Mouse (Mus musculus) liver, embryonic 15.5 days (tissue): ENCODE data around the gene Cdc42ep2. TPM values are rescaled to one million over a fixed set of nuclear protein-coding genes. Genes with fewer than 3 reads are reported as not detected.

Experiments used
- ATAC-seq: fragments of 200-750 bp; cut with Nextera tagmentation; 2 replicates; pipeline ENCODE4 v1.8.0; 2017; ENCODE audit warnings: moderate number of reproducible peaks, mild to moderate bottlenecking, moderate library complexity; ENCODE audit not compliant: insufficient read depth
- H3K27ac ChIP-seq: fragments of 300-500 bp; sonication (generic); replicated peaks from 2 replicates; pipeline ENCODE4 v1.5.1; 2015; ENCODE audit warnings: mild to moderate bottlenecking, inconsistent platforms
- H3K27me3 ChIP-seq: fragments of 300-500 bp; sonication (generic); 2 replicates; pipeline ENCODE4 v1.6.1; 2015; ENCODE audit warnings: mild to moderate bottlenecking, inconsistent platforms
- H3K36me3 ChIP-seq: fragments of 300-500 bp; sonication (generic); replicated peaks from 2 replicates; pipeline ENCODE4 v1.6.1; 2015; ENCODE audit warnings: moderate library complexity, mild to moderate bottlenecking, inconsistent platforms
- H3K4me1 ChIP-seq: fragments of 300-500 bp; sonication (generic); replicated peaks from 2 replicates; pipeline ENCODE4 v1.6.1; 2015; ENCODE audit warnings: inconsistent platforms
- H3K4me2 ChIP-seq: fragments of 300-500 bp; sonication (generic); 2 replicates; pipeline ENCODE4 v1.6.1; 2015; ENCODE audit warnings: moderate library complexity, mild to moderate bottlenecking, inconsistent platforms
- H3K4me3 ChIP-seq: fragments of 300-500 bp; sonication (generic); replicated peaks from 2 replicates; pipeline ENCODE4 v1.5.1; 2015; ENCODE audit warnings: mild to moderate bottlenecking, inconsistent platforms
- H3K9ac ChIP-seq: fragments of 300-500 bp; sonication (generic); 2 replicates; pipeline ENCODE4 v1.6.1; 2015; ENCODE audit warnings: moderate library complexity, mild to moderate bottlenecking, inconsistent platforms
- H3K9me3 ChIP-seq: fragments of 300-500 bp; sonication (generic); replicated peaks from 2 replicates; pipeline ENCODE4 v1.6.1; 2016; ENCODE audit warnings: inconsistent platforms
- WGBS: fragments of 180-500 bp; shearing (Covaris S2); methylation state at CpG from one replicate; pipeline ENCODE4 v1.1.7; 2015; ENCODE audit warnings: mixed read lengths; ENCODE audit not compliant: insufficient replicate concordance; 5-methylcytosine and 5-hydroxymethylcytosine counted together
- polyA plus RNA-seq: library from polyadenylated mRNA; unstranded; fragments of >200 nt; fragmentation: Nextera tagmentation; extraction: Ambion mirVana; gene quantifications from 2 replicates; pipeline ENCODE4 v1.2.1, GENCODE M21; 2015

The Cdc42ep2 gene
- polyA plus RNA-seq, 1 experiment from 2014 or later: 2.9 TPM

DNA sequence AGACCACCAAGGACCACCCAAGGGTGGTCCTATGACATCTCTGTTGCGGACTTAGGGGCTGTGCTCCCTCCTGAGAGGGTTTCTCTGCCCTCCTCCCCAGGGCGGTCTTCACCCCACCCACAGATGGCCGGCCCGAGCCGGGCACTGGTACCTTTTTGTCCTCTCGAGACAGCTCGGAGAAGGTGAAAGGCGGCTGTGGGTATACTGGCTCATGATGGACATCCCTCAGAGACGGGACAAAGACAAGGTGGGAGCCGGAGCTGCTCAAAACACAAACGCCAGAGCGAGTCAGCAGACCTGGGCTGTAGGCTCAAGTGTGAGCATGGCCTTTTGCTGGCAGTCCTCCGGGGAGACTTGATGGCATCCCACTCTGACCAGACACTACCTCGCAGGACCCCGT, 18.8 kb upstream of the Cdc42ep2 start:
- H3K27me3 ChIP-seq: no peaks in the 10 kb centered on the region
- H3K4me2 ChIP-seq: no peak overlapping the region
- H3K27ac ChIP-seq: no peak overlapping the region
- WGBS: 87% methylated on average over 15 of the region's 15 CpGs
- H3K9me3 ChIP-seq: no peaks in the 10 kb centered on the region
- H3K36me3 ChIP-seq: peaks cover 93% of the 10 kb centered on the region
- no peak for ATAC-seq
- peaks cover 44% of the 10 kb centered on the region for H3K4me1 ChIP-seq
- no peak overlapping the region for H3K9ac ChIP-seq
- H3K4me3 ChIP-seq: no peak overlapping the region

DNA sequence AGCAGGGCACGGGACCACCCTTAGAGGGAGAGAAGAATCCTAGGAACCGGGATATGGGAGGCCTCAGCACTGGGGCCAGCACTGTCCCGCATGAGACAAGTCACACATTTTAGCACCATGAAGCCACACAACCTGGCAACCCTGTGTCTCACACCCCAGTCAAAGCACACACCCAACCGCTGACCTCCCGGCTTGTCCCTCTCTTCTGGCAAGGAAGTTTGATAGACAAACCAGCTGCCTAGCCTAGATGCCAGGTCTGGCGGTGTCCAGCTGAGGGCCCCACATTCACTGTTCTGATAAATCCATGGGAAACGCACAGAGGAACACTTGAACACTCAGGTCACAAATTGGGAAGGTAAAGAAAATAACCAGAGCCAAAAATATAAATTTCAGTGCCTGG, 18.0 kb upstream of the Cdc42ep2 start:
- Histone ChIP-seq H3K36me3 (peaks cover 84% of the 10 kb centered on the region), H3K4me2 (no peak overlapping the region), H3K9ac (no peak overlapping the region), H3K4me1 (peaks cover 52% of the 10 kb centered on the region), H3K4me3 (no peak overlapping the region), H3K27me3 (no peaks in the 10 kb centered on the region), H3K27ac (no peak overlapping the region), H3K9me3 (no peaks in the 10 kb centered on the region)
- no peak for ATAC-seq
- 80% methylated on average over 7 of the region's 7 CpGs for WGBS

DNA sequence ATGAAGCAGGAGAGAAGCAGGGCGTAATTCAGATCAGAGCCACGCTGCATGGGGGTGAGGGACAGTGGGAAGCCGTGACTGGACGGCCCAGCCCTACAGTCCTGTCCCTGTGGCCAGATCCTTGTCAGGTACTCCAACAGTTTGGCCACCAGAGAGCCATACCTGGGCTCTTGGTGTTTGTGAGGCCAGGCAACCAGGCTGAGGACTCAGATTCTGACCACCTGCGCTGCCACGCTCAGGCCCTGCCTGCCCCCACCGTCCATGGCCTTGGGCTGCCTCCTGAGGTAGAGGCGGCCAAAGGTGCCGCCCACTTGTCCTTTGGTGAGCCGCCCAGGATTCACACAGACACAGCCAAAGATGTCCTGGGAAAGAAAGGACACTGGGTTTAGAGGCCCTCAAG, 16.0 kb upstream of the Cdc42ep2 start:
- no peak overlapping the region for H3K9ac ChIP-seq
- no peaks in the 10 kb centered on the region for H3K27me3 ChIP-seq
- ATAC-seq: no peak
- no peak overlapping the region for H3K4me2 ChIP-seq
- H3K27ac ChIP-seq: no peak overlapping the region
- H3K4me3 ChIP-seq: no peak overlapping the region
- peaks cover 53% of the 10 kb centered on the region for H3K4me1 ChIP-seq
- 88% methylated on average over 10 of the region's 10 CpGs for WGBS
- no peaks in the 10 kb centered on the region for H3K9me3 ChIP-seq
- H3K36me3 ChIP-seq: peaks cover 66% of the 10 kb centered on the region

DNA sequence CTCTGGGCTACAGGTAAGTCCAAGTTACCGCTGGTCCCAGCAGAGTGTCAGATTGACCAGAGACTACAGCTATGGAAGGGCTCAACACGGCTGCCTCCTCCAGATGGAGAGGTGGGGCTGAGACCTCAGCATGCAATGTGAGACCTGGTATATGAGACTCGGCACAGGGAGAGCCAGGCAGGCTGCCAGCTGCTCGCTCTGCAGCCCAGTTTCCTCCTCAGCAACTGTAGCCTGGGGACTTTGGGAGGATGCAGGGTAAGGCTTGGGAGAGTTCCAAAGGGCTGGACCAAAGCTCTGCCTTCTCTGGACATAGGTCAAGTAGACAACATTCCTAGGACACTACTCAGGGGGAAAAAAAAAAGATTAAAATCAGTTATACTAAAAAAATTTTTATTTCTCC, 15.6 kb upstream of the Cdc42ep2 start:
- WGBS: 83% methylated on average over 4 of the region's 4 CpGs
- H3K9ac ChIP-seq: no peak overlapping the region
- H3K9me3 ChIP-seq: no peaks in the 10 kb centered on the region
- H3K4me3 ChIP-seq: no peak overlapping the region
- H3K27ac ChIP-seq: no peak overlapping the region
- ATAC-seq: no peak
- H3K4me2 ChIP-seq: no peak overlapping the region
- H3K27me3 ChIP-seq: no peaks in the 10 kb centered on the region; the same call in 1 of the 2 replicates
- peaks cover 53% of the 10 kb centered on the region for H3K4me1 ChIP-seq
- H3K36me3 ChIP-seq: peaks cover 61% of the 10 kb centered on the region

DNA sequence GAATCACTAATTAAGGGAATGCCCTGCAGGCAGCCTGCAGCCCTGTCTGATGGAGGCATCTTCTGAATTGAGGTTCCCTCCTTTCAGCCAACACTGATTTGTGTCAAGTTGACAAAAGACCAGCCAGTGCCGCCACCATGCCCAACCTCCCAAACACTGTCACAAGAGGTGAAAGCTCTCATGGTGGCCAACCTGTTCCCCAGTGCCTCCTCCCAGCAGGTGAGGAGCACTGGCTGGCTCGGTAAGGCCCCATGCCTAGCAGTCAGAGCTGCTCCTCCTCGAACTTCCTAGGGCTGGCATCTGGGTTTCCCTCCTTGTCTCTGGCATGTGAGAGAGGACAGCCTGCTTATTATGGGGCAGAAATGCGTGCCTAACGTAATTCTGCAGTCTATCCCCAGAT, 15.1 kb upstream of the Cdc42ep2 start:
- 81% methylated on average over 5 of the region's 5 CpGs for WGBS
- Histone ChIP-seq H3K9ac (no peak overlapping the region), H3K4me2 (no peak overlapping the region), H3K9me3 (no peaks in the 10 kb centered on the region), H3K27ac (no peak overlapping the region), H3K4me1 (peaks cover 49% of the 10 kb centered on the region), H3K4me3 (no peak overlapping the region), H3K36me3 (peaks cover 56% of the 10 kb centered on the region), H3K27me3 (peaks cover under 1% of the 10 kb centered on the region)
- ATAC-seq: no peak

DNA sequence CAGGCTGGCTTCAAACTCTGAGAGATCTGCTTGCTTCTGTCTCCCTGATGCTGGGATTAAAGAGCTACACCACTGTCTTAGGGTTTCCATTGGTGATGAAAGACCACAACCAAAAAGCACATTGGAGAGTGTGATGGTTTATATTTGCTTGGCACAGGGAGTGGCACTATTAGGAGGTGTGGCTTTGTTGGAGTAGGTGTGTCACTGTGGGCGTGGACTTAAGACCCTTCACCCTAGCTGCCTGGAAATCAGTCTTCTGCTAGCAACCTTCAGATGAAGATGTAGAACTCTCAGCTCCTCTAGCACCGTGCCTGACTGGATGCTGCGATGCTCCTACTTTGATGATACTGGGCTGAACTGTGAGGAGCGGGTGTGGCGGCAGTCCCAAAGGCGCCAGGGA, 13.9 kb upstream of the Cdc42ep2 start:
- H3K27ac ChIP-seq: peak overlapping the region; percentile 53
- ATAC-seq: peak; percentile 47; the same call in 1 of the 2 replicates
- H3K4me3 ChIP-seq: no peak overlapping the region
- H3K36me3 ChIP-seq: peaks cover 44% of the 10 kb centered on the region
- H3K27me3 ChIP-seq: peaks cover 12% of the 10 kb centered on the region
- no peak overlapping the region for H3K9ac ChIP-seq
- no peaks in the 10 kb centered on the region for H3K9me3 ChIP-seq
- 69% methylated on average over 6 of the region's 6 CpGs for WGBS
- H3K4me2 ChIP-seq: peak overlapping the region; percentile 50
- H3K4me1 ChIP-seq: peaks cover 44% of the 10 kb centered on the region

DNA sequence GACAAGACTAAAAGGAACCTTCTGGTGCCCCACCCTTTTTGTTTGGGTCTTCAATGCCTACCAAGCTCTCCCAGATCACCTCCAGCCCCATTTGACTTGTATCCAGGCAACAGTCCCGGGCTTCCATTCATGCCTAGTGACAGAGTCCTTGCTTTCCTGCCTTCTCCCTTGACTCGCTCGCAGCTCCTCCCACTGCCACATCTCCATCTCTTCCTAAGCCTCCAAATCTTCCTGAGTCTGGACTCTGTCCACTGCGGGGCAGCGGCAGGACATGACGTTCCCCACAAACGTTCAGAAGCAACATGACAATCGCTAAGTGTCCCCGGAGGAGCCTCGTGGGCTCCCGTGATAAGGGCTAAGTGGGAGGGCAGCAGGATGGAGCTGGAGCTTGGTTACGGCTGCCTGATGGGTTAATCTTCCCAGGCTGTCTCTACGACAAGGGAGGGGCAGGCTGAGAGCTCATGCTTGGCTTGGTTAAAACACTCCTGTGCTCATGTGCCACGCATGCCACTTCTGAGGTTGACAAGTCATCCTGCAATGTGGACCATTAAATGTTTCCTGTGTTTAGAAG, 13.3 kb upstream of the Cdc42ep2 start:
- H3K9me3 ChIP-seq: no peaks in the 10 kb centered on the region
- H3K4me3 ChIP-seq: 0 out of 2 replicates have a peak overlapping the region, but pooled peaks have one; percentile 6
- peaks cover 12% of the 10 kb centered on the region for H3K27me3 ChIP-seq
- 13% methylated on average over 14 of the region's 14 CpGs for WGBS
- H3K36me3 ChIP-seq: peaks cover 38% of the 10 kb centered on the region
- no peak overlapping the region for H3K9ac ChIP-seq
- peak overlapping the region; percentile 53 for H3K27ac ChIP-seq
- peak; percentile 78 for ATAC-seq
- peaks cover 44% of the 10 kb centered on the region for H3K4me1 ChIP-seq
- peak overlapping the region; percentile 50 for H3K4me2 ChIP-seq

DNA sequence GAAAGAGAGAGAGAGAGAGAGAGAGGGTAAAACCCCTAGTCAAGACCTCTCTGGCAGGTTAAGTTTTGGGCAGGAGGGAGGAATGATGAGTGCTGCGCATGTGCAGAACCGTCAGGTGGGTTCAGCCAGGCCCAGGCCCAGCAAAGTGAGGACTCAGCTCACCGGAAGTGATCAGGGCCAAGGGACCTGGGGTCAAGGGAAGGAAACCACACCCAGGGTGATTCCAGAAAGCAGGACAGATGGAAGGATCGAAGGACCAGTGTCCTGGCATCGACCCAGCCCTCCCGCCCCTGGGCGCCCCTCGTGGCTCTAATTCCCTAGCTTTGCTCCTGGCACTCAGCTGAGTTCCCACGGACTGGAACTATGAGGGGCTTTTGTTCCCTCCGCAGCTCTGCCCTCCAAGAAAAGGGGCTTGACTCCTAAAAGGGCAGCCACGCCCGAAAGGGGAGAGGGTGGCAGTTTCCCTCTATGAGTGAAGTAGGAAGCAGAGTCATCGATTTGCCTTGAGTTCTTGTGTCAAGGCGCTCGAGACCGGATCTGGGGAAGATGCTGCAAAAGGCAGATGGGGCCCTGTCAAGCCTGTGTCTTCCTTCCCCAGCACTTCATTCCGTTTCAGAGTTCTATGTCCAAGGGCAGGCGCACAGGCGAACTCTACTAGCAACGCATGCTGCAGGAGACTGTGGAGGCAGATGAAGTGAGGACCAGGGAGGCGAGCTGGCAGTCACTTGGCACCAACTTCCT, 12.6 kb upstream of the Cdc42ep2 start:
- H3K4me1 ChIP-seq: peaks cover 44% of the 10 kb centered on the region
- H3K9me3 ChIP-seq: no peaks in the 10 kb centered on the region
- H3K27me3 ChIP-seq: peaks cover 12% of the 10 kb centered on the region
- H3K36me3 ChIP-seq: peaks cover 32% of the 10 kb centered on the region
- H3K4me2 ChIP-seq: peak overlapping the region; percentile 50
- peak overlapping the region; percentile 53 for H3K27ac ChIP-seq
- H3K9ac ChIP-seq: no peak overlapping the region
- 64% methylated on average over 21 of the region's 21 CpGs for WGBS
- ATAC-seq: no peak
- H3K4me3 ChIP-seq: 0 out of 2 replicates have a peak overlapping the region, but pooled peaks have one; percentile 6

DNA sequence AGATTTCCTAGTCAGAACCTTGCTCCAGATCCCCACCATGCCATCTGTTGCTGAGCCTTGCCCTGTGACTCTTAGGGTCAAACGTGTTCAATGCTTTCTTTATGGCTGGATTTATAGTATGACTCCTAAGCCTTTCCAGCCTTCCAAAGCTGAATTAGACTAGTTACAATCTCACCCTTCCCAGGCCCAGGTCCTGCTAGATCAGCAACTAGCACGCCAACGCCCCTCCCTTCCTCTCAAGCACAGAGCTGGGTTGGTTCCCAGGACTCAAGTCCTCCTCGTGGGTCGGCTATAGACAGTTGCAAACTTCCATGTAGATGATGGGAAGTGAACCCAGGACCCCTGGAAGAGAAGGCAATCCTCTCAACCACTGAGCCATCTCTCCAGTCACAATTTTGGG, 11.1 kb upstream of the Cdc42ep2 start:
- Histone ChIP-seq H3K9me3 (no peaks in the 10 kb centered on the region), H3K4me3 (no peak overlapping the region), H3K36me3 (peaks cover 17% of the 10 kb centered on the region), H3K27me3 (peaks cover 17% of the 10 kb centered on the region), H3K27ac (no peak overlapping the region), H3K4me2 (no peak overlapping the region), H3K4me1 (peaks cover 43% of the 10 kb centered on the region), H3K9ac (no peak overlapping the region)
- ATAC-seq: no peak
- 51% methylated on average over 5 of the region's 5 CpGs for WGBS

DNA sequence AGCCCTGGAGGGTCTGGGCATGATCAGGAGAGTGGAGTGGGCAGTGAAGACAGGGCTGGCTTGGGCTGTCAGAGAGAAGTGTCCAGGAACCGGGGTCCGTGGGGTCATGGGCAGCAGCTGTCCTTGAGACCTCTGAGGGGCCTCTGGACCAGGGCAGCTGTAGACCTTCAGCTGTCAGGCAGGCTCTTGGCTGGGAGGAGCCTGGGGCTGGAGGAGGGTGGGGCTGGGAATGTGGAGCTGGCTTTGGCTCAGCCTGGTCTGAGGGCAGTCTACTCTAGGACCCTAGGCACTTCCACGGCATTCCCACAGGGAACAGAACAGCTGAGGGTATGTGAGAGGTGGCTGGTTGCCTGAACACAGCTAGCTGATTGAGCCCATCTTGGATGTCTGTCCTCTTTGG, 10.7 kb upstream of the Cdc42ep2 start:
- peaks cover 12% of the 10 kb centered on the region for H3K36me3 ChIP-seq
- WGBS: 45% methylated on average over 3 of the region's 3 CpGs
- no peak overlapping the region for H3K27ac ChIP-seq
- ATAC-seq: no peak
- H3K4me3 ChIP-seq: no peak overlapping the region
- no peaks in the 10 kb centered on the region for H3K9me3 ChIP-seq
- no peak overlapping the region for H3K9ac ChIP-seq
- no peak overlapping the region for H3K4me2 ChIP-seq
- peaks cover 17% of the 10 kb centered on the region for H3K27me3 ChIP-seq
- peaks cover 40% of the 10 kb centered on the region for H3K4me1 ChIP-seq

DNA sequence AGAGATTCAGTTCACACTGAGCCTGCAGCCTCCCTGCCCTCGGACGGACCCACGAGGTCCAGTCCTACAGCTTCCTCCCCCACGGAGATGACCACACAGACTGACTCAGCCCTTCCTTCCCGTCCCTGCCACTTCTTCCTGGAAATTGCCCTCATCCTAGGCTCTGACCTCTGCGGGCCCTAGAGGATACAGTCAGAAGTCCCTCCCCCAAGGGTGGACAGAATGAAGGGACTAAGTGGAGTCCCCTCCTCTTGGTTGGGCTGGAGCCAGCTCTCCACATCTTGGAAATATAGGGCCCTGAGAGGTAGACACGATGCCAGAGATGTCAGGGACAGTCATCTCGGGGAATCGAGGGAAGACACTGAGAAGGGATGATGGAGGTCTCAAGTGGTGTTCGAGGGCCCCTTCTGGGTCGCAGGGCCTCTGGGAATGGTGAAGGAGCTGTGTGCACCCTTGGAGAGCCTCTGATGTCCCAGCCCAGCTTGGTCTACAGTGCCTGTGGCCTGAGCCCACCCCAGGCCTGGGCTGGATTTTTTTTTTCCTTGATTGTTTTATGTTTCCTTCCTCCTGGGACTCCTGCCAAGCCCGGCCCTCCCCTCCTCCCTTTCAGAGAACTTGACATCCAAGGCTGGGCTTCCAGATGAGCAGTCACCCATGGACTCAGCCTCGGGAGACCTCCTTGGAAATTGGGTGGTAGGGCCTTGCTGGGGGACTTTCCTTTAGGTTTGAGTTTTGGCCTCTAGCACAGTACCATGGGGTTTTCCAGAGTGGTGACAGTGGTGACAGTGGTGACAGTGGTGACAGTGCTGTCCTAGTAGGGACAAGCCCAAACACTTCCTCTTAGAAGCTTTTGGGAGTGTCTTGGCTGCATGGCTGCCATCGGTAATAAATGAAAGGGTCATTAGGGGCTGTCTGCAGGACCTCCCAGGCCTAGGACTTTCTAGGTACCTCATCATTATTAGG, 5.3 kb upstream of the Cdc42ep2 start:
- Histone ChIP-seq H3K9ac (no peak overlapping the region), H3K36me3 (no peaks in the 10 kb centered on the region), H3K27me3 (peaks cover 39% of the 10 kb centered on the region), H3K4me1 (peaks cover 25% of the 10 kb centered on the region), H3K4me3 (no peak overlapping the region), H3K9me3 (no peaks in the 10 kb centered on the region), H3K27ac (no peak overlapping the region), H3K4me2 (no peak overlapping the region)
- ATAC-seq: peak; percentile 41; the same call in 1 of the 2 replicates
- 39% methylated on average over 14 of the region's 14 CpGs for WGBS
